Mouse (Mus musculus) CD4-positive, CD25-positive, alpha-beta regulatory T cell, adult 9 weeks (primary cell): ENCODE data around the gene Aknad1. TPM values are rescaled to one million over a fixed set of nuclear protein-coding genes. Genes with fewer than 3 reads are reported as not detected.

ENCODE experiments used
- polyA plus RNA-seq: library from polyadenylated mRNA; unstranded; fragments of 100-300 nt; shearing (Covaris generic); gene quantifications from one replicate; pipeline ENCODE4 v1.2.1, GENCODE M21; 2017

Gene Aknad1
- not detected for polyA plus RNA-seq

GRCm38 (mm10) chr3:108739045-108739708 lies at the start of gene Aknad1:
TSS of gene Aknad1 (plus strand) at chr3:108739658.

GRCm38 (mm10) chr3:108722036-108722872 lies 17.2 kb upstream of the Aknad1 start, which contains the start of gene Gpsm2:
TSS of gene Gpsm2 (minus strand) at chr3:108722309.

Other genes with a start within 250 kb of the Aknad1 start
- gene 1700013F07Rik, start 205.5 kb upstream of the Aknad1 start, polyA plus RNA-seq: not detected
- gene 5330417C22Rik, start 203.1 kb upstream of the Aknad1 start, polyA plus RNA-seq: 1.0 TPM
- 39.7 TPM for gene Tmem167b, start 177.2 kb upstream of the Aknad1 start, polyA plus RNA-seq
- 32.7 TPM for gene Taf13, start 168.0 kb upstream of the Aknad1 start, polyA plus RNA-seq
- gene Wdr47, start 148.4 kb upstream of the Aknad1 start, polyA plus RNA-seq: 9.6 TPM
- 73.7 TPM for gene Clcc1, start 85.7 kb upstream of the Aknad1 start, polyA plus RNA-seq
- gene Gpsm2, start 17.3 kb upstream of the Aknad1 start, polyA plus RNA-seq: 3.2 TPM
- 76.4 TPM for gene Stxbp3, start 100.9 kb downstream of the Aknad1 start, polyA plus RNA-seq
- gene Fndc7, start 150.3 kb downstream of the Aknad1 start, polyA plus RNA-seq: 0.50 TPM
- gene Prpf38b, start 172.1 kb downstream of the Aknad1 start, polyA plus RNA-seq: 70.3 TPM
- gene Henmt1, start 200.2 kb downstream of the Aknad1 start, polyA plus RNA-seq: 0.67 TPM
- not detected for gene Gm9857, start 200.8 kb downstream of the Aknad1 start, polyA plus RNA-seq